In the genomic region with DNA sequence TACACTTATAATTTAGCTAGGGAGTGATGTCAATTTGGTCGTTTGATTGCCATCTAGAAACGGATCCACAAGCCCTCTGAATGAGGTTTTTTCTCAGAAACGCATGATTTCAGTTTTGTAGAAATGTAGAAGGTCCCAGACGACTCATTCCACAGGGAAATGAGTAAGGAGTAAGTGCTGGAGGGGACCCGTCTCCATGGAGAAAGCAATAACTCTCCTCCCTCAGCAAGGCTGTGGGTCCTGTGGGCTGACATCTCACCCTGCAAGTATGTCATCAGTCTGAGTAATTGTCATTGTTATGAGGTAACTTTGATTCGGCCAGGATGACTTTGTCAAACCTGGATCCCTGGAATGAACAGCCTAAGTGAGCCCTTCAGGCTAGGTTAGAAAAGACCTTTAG, we compare ENCODE assay signal across 13 mouse cellular contexts. TPM values are rescaled to one million over a fixed set of nuclear protein-coding genes. Genes with fewer than 3 reads are reported as not detected.
DNase-seq lines count a peak whose midpoint lies in the region; ATAC-seq and TF ChIP-seq lines count a peak whose summit lies in the region.
"Had no signal": no experiment of that assay in that cellular context is flagged by ENCODE, and none has a peak within 500 bp of the region (broad histone marks: within the 10 kb centered on the region; RNA-seq: fewer than 3 reads in every experiment).

No protein-coding gene starts in this region.

- H3K4me3 ChIP-seq in hindbrain, embryonic 12.5 days: 0 out of 2 replicates have a peak overlapping the region, but pooled peaks have one; percentile 1
- H3K4me3 ChIP-seq in hindbrain, embryonic 11.5 days (ENCODE audit: low read depth, low read length): no peak overlapping the region
- no peak overlapping the region for H3K4me3 ChIP-seq in midbrain, embryonic 15.5 days

- TF ChIP-seq CTCF in Patski (IDR thresholded peaks at IDR 0.05): no peak

- H3K27ac ChIP-seq in hindbrain, embryonic 12.5 days: no peak overlapping the region
- H3K27ac ChIP-seq in hindbrain, embryonic 11.5 days (ENCODE audit: low read depth, low read length): no peak overlapping the region
- H3K27ac ChIP-seq in midbrain, embryonic 15.5 days: no peak overlapping the region

- no peak for ATAC-seq in hindbrain, embryonic 12.5 days (ENCODE audit: low FRiP score)
- ATAC-seq in hindbrain, embryonic 11.5 days (ENCODE audit: low FRiP score): no peak
- peak; percentile 45 for ATAC-seq in Patski
- ATAC-seq in midbrain, embryonic 15.5 days (replicated peaks): no peak

- H3K4me1 ChIP-seq in hindbrain, embryonic 12.5 days: peaks cover 26% of the 10 kb centered on the region
- H3K4me1 ChIP-seq in hindbrain, embryonic 11.5 days (replicated peaks; ENCODE audit: control insufficient read depth, insufficient read depth, low read length): 0 out of 2 replicates have a peak, but pooled peaks cover 4% of the 10 kb centered on the region
- peaks cover 43% of the 10 kb centered on the region for H3K4me1 ChIP-seq in midbrain, embryonic 15.5 days

- peak overlapping the region; percentile 58 for H3K4me2 ChIP-seq in hindbrain, embryonic 12.5 days (replicated peaks)
- H3K4me2 ChIP-seq in hindbrain, embryonic 11.5 days (replicated peaks; ENCODE audit: low read depth, low read length): no peak overlapping the region
- H3K4me2 ChIP-seq in midbrain, embryonic 15.5 days: peak overlapping the region; percentile 62

- POLR2A ChIA-PET in Patski (lab: Charles Lee): interaction anchor here (1.0 kb wide), 1 partner anchor 174 kb away, joined by 3 read pairs; no protein-coding TSS in a partner anchor

- no peak overlapping the region for H3K9ac ChIP-seq in hindbrain, embryonic 12.5 days
- no peak overlapping the region for H3K9ac ChIP-seq in hindbrain, embryonic 11.5 days (ENCODE audit: low read depth, low read length)
- H3K9ac ChIP-seq in midbrain, embryonic 15.5 days: no peak overlapping the region; the same call in 1 of the 2 replicates

- no peaks in the 10 kb centered on the region for H3K27me3 ChIP-seq in hindbrain, embryonic 12.5 days
- H3K27me3 ChIP-seq in hindbrain, embryonic 11.5 days (ENCODE audit: control insufficient read depth, insufficient read depth, low read length): no peaks in the 10 kb centered on the region
- no peaks in the 10 kb centered on the region for H3K27me3 ChIP-seq in Patski
- H3K27me3 ChIP-seq in midbrain, embryonic 15.5 days (replicated peaks): no peaks in the 10 kb centered on the region

- in situ Hi-C loops in Patski (cut with MboI; ENCODE audit: low pct_unique_long_range_greater_than_20kb): loop anchor here (5.0 to 10.0 kb wide), 5 partner anchors 326 to 1094 kb away; no protein-coding TSS in a partner anchor

- DNase-seq in adrenal gland, adult 8-10 months: peak; percentile 46
- no peak for DNase-seq in adrenal gland, postnatal 14 days
- DNase-seq in hindbrain, embryonic 11.5 days (ENCODE audit: low spot score): no peak
- no peak for DNase-seq in Patski (ENCODE audit: low read depth, low spot score)
- no peak for DNase-seq in ovary, postnatal 14 days (ENCODE audit: low spot score)
- DNase-seq in embryo, embryonic 9.5 days (ENCODE audit: extremely low spot score): no peak
- DNase-seq: cerebellum, adult 9-10 months; kidney, adult 2 months; layer of hippocampus, postnatal 36 days; right cerebral cortex, postnatal 4 days; thymus, adult 18-20 months had no signal

- WGBS in hindbrain, embryonic 12.5 days: 83% methylated on average over 6 of the region's 6 CpGs
- WGBS in hindbrain, embryonic 11.5 days: 85% methylated on average over 6 of the region's 6 CpGs
- WGBS in midbrain, embryonic 15.5 days: 87% methylated on average over 6 of the region's 6 CpGs

- H3K9me3 ChIP-seq in hindbrain, embryonic 12.5 days (replicated peaks): no peaks in the 10 kb centered on the region
- H3K9me3 ChIP-seq in hindbrain, embryonic 11.5 days (ENCODE audit: control insufficient read depth, low read length): no peaks in the 10 kb centered on the region
- H3K9me3 ChIP-seq in midbrain, embryonic 15.5 days: no peaks in the 10 kb centered on the region

- H3K36me3 ChIP-seq in hindbrain, embryonic 12.5 days: peaks cover 28% of the 10 kb centered on the region
- peaks cover 13% of the 10 kb centered on the region; the same call in 1 of the 2 replicates for H3K36me3 ChIP-seq in hindbrain, embryonic 11.5 days (ENCODE audit: control insufficient read depth, insufficient read depth, low read length)
- H3K36me3 ChIP-seq in midbrain, embryonic 15.5 days (replicated peaks): peaks cover 28% of the 10 kb centered on the region

- CTCF ChIA-PET in Patski (lab: Charles Lee): no interaction called here

RNA-seq across cellular contexts. Expression of a gene that starts 4.8 kb away (rescaled TPM):
- total RNA-seq in adrenal gland, adult 8-10 months (2022): 10 to 100 TPM; 34.6 to 57.1 (median 44.8) TPM
- total RNA-seq in adrenal gland, postnatal 14 days (2021): 45.3 and 55.8 TPM in 2 replicates
- 92.0 and 94.7 TPM in 2 replicates for polyA plus RNA-seq in hindbrain, embryonic 12.5 days (2016; fragmentation: Nextera tagmentation; extraction: Ambion mirVana)
- polyA plus RNA-seq in hindbrain, embryonic 11.5 days (2014; fragmentation: Nextera tagmentation; extraction: Ambion mirVana): 74.1 and 77.9 TPM in 2 replicates
- polyA plus RNA-seq in Patski (2021): 98.7 TPM
- 104 TPM in 2 replicates for polyA plus RNA-seq in midbrain, embryonic 15.5 days (2015; fragmentation: Nextera tagmentation; extraction: Ambion mirVana)
